Mouse (Mus musculus): ENCODE measurements at regions not wholly inside any gene's neighbourhood (a gene's known extent, or its start where the extent isn't known, plus 50 kb on each side); places are given as distances from the start of the nearest gene placed in this dataset.

GRCm38 (mm10) chr13:91377428-91377827, 82.7 kb upstream of the Ssbp2 start:
- H3K27me3 ChIP-seq (ENCODE audit: control insufficient read depth, insufficient read depth, low read length): no peaks in the 10 kb centered on the region
- no peak overlapping the region for H3K4me3 ChIP-seq (ENCODE audit: low read depth, low read length)
- H3K4me1 ChIP-seq (ENCODE audit: control insufficient read depth, insufficient read depth, insufficient read length, low read length): no peaks in the 10 kb centered on the region
- H3K27ac ChIP-seq (ENCODE audit: insufficient read depth, low read depth, low read length): no peak overlapping the region
- no peak for TF ChIP-seq CTCF (IDR thresholded peaks at IDR 0.05; ENCODE audit: extremely low read depth, insufficient read length, insufficient replicate concordance, low read depth, low read length)
- TF ChIP-seq POLR2A (IDR thresholded peaks at IDR 0.05; ENCODE audit: low read depth, low read length): no peak
- WGBS: 89% methylated on average over 7 of the region's 7 CpGs
- H3K36me3 ChIP-seq (ENCODE audit: control insufficient read depth, insufficient read depth, low read length): no peaks in the 10 kb centered on the region

- Histone ChIP-seq H3K27me3 (ENCODE audit: control insufficient read depth, insufficient read depth, low read length) (no peaks in the 10 kb centered on the region), H3K27ac (ENCODE audit: insufficient read depth, low read depth, low read length) (no peak overlapping the region), H3K4me3 (ENCODE audit: low read depth, low read length) (no peak overlapping the region), H3K4me1 (ENCODE audit: control insufficient read depth, insufficient read depth, insufficient read length, low read length) (no peaks in the 10 kb centered on the region), H3K36me3 (ENCODE audit: control insufficient read depth, insufficient read depth, low read length) (no peaks in the 10 kb centered on the region)
- 88% methylated on average over 9 of the region's 9 CpGs for WGBS
- no peak for TF ChIP-seq POLR2A (IDR thresholded peaks at IDR 0.05; ENCODE audit: low read depth, low read length)
- TF ChIP-seq CTCF (IDR thresholded peaks at IDR 0.05; ENCODE audit: extremely low read depth, insufficient read length, insufficient replicate concordance, low read depth, low read length): no peak
Measured at GRCm38 (mm10) chr13:91377972-91378371, 82.1 kb upstream of the Ssbp2 start.

GRCm38 (mm10) chr13:91385393-91385792, 74.7 kb upstream of the Ssbp2 start:
- no peaks in the 10 kb centered on the region for H3K36me3 ChIP-seq (ENCODE audit: control insufficient read depth, insufficient read depth, low read length)
- WGBS: 79% methylated on average over 4 of the region's 4 CpGs
- H3K27me3 ChIP-seq (ENCODE audit: control insufficient read depth, insufficient read depth, low read length): no peaks in the 10 kb centered on the region
- no peak overlapping the region for H3K27ac ChIP-seq (ENCODE audit: insufficient read depth, low read depth, low read length)
- H3K4me3 ChIP-seq (ENCODE audit: low read depth, low read length): no peak overlapping the region
- TF ChIP-seq CTCF (IDR thresholded peaks at IDR 0.05; ENCODE audit: extremely low read depth, insufficient read length, insufficient replicate concordance, low read depth, low read length): no peak
- TF ChIP-seq POLR2A (IDR thresholded peaks at IDR 0.05; ENCODE audit: low read depth, low read length): no peak
- no peaks in the 10 kb centered on the region for H3K4me1 ChIP-seq (ENCODE audit: control insufficient read depth, insufficient read depth, insufficient read length, low read length)

GRCm38 (mm10) chr13:91387913-91388312, 72.2 kb upstream of the Ssbp2 start:
- no peak for TF ChIP-seq POLR2A (IDR thresholded peaks at IDR 0.05; ENCODE audit: low read depth, low read length)
- no peaks in the 10 kb centered on the region for H3K27me3 ChIP-seq (ENCODE audit: control insufficient read depth, insufficient read depth, low read length)
- H3K4me1 ChIP-seq (ENCODE audit: control insufficient read depth, insufficient read depth, insufficient read length, low read length): no peaks in the 10 kb centered on the region
- no peak overlapping the region for H3K27ac ChIP-seq (ENCODE audit: insufficient read depth, low read depth, low read length)
- 57% methylated on average over 10 of the region's 10 CpGs for WGBS
- H3K4me3 ChIP-seq (ENCODE audit: low read depth, low read length): no peak overlapping the region
- no peaks in the 10 kb centered on the region for H3K36me3 ChIP-seq (ENCODE audit: control insufficient read depth, insufficient read depth, low read length)

GRCm38 (mm10) chr13:91403632-91404031, 56.5 kb upstream of the Ssbp2 start:
- WGBS: 91% methylated on average over 2 of the region's 2 CpGs
- H3K4me1 ChIP-seq (ENCODE audit: control insufficient read depth, insufficient read depth, insufficient read length, low read length): no peaks in the 10 kb centered on the region

GRCm38 (mm10) chr13:91405027-91405426, 55.1 kb upstream of the Ssbp2 start:
- TF ChIP-seq CTCF (IDR thresholded peaks at IDR 0.05; ENCODE audit: extremely low read depth, insufficient read length, insufficient replicate concordance, low read depth, low read length): no peak
- no peaks in the 10 kb centered on the region for H3K4me1 ChIP-seq (ENCODE audit: control insufficient read depth, insufficient read depth, insufficient read length, low read length)
- H3K4me3 ChIP-seq (ENCODE audit: low read depth, low read length): no peak overlapping the region
- no peaks in the 10 kb centered on the region for H3K27me3 ChIP-seq (ENCODE audit: control insufficient read depth, insufficient read depth, low read length)
- H3K27ac ChIP-seq (ENCODE audit: insufficient read depth, low read depth, low read length): no peak overlapping the region
- 83% methylated on average over 2 of the region's 2 CpGs for WGBS
- H3K36me3 ChIP-seq (ENCODE audit: control insufficient read depth, insufficient read depth, low read length): no peaks in the 10 kb centered on the region

More at GRCm38 (mm10) chr13:91403632-91404031, 56.5 kb upstream of the Ssbp2 start:
- no peaks in the 10 kb centered on the region for H3K27me3 ChIP-seq (ENCODE audit: control insufficient read depth, insufficient read depth, low read length)
- no peak overlapping the region for H3K4me3 ChIP-seq (ENCODE audit: low read depth, low read length)
- no peaks in the 10 kb centered on the region for H3K36me3 ChIP-seq (ENCODE audit: control insufficient read depth, insufficient read depth, low read length)
- TF ChIP-seq CTCF (IDR thresholded peaks at IDR 0.05; ENCODE audit: extremely low read depth, insufficient read length, insufficient replicate concordance, low read depth, low read length) (no peak), POLR2A (IDR thresholded peaks at IDR 0.05; ENCODE audit: low read depth, low read length) (no peak)
- no peak overlapping the region for H3K27ac ChIP-seq (ENCODE audit: insufficient read depth, low read depth, low read length)

- TF ChIP-seq POLR2A (IDR thresholded peaks at IDR 0.05; ENCODE audit: low read depth, low read length) (no peak), CTCF (IDR thresholded peaks at IDR 0.05; ENCODE audit: extremely low read depth, insufficient read length, insufficient replicate concordance, low read depth, low read length) (no peak)
- H3K36me3 ChIP-seq (ENCODE audit: control insufficient read depth, insufficient read depth, low read length): no peaks in the 10 kb centered on the region
- no peaks in the 10 kb centered on the region for H3K27me3 ChIP-seq (ENCODE audit: control insufficient read depth, insufficient read depth, low read length)
Measured at GRCm38 (mm10) chr13:91410116-91410515, 50.0 kb upstream of the Ssbp2 start.

More at GRCm38 (mm10) chr13:91410116-91410515, 50.0 kb upstream of the Ssbp2 start:
- no peak overlapping the region for H3K27ac ChIP-seq (ENCODE audit: insufficient read depth, low read depth, low read length)
- H3K4me3 ChIP-seq (ENCODE audit: low read depth, low read length): no peak overlapping the region
- H3K4me1 ChIP-seq (ENCODE audit: control insufficient read depth, insufficient read depth, insufficient read length, low read length): no peaks in the 10 kb centered on the region

All from small intestine, adult 2 months (tissue).